16 mouse cellular contexts compared by ENCODE assay signal in the genomic region with DNA sequence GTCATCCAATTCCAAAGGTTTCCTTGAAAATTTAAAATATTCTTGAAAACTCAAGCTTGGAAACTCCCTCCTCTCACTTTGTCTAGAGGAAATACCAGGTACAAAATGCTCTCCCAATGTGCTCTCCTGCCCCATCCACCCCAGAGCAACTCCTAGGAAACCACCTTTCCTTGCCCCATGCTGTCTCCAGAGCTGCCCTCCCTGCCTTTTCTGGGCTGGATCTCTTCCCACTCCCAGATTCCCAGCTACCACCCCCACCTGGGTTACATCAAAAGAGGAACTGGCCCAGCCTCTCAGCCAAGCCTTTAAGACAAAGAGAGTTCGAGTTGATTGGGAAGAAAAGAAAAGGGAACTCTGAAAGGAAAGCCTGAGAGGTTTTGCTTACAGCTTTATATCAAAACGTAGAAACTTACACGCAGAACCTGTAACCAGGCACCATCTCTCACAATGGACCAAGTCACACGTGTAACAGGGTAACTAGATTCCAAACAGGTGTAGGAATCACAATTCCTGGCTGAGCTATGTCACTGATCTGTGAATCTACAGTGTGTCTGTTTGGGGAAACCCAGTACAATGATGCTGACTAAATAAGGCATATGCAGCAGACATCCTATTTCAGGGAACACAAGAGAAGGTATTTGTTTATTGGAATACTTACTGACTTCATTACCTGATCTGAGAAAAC.
"Had no signal": no experiment of that assay in that cellular context is flagged by ENCODE, and none has a peak within 500 bp of the region (broad histone marks: within the 10 kb centered on the region; RNA-seq: fewer than 3 reads in every experiment).

No protein-coding gene starts in this region.

- DNase-seq: kidney, adult 9 months; kidney, postnatal 14 days; kidney, postnatal 4 days; left cerebral cortex, postnatal 4 days; liver, embryonic 13.5 days; lung, adult 2 months; lung, postnatal 14 days; lung, postnatal 4 days; midbrain, embryonic 14.5 days; right cerebral cortex, adult 18-20 months; right cerebral cortex, postnatal 14 days; right cerebral cortex, postnatal 4 days; thymus, adult 18-20 months; thymus, postnatal 36 days had no signal

- H3K27me3 ChIP-seq: liver, embryonic 13.5 days; stomach, embryonic 15.5 days had no signal

- H3K9ac ChIP-seq: liver, embryonic 13.5 days; stomach, embryonic 15.5 days had no signal

- H3K27ac ChIP-seq: liver, embryonic 13.5 days; stomach, embryonic 15.5 days had no signal

- H3K36me3 ChIP-seq: liver, embryonic 13.5 days; stomach, embryonic 15.5 days had no signal

- H3K4me1 ChIP-seq: liver, embryonic 13.5 days; stomach, embryonic 15.5 days had no signal

- H3K4me2 ChIP-seq: liver, embryonic 13.5 days; midbrain, embryonic 11.5 days; stomach, embryonic 15.5 days had no signal

- H3K9me3 ChIP-seq: liver, embryonic 13.5 days; stomach, embryonic 15.5 days had no signal

- H3K4me3 ChIP-seq: liver, embryonic 13.5 days; stomach, embryonic 15.5 days had no signal
